In genomic region chr3:108348376-108348775, GRCm38 (mm10) we compare ENCODE assay signal across 24 mouse cellular contexts. TPM values are rescaled to one million over a fixed set of nuclear protein-coding genes. Genes with fewer than 3 reads are reported as not detected.
DNase-seq lines count a peak whose midpoint lies in the region; ATAC-seq and TF ChIP-seq lines count a peak whose summit lies in the region.
"Had no signal": no experiment of that assay in that cellular context is flagged by ENCODE, and none has a peak within 500 bp of the region (broad histone marks: within the 10 kb centered on the region; RNA-seq: fewer than 3 reads in every experiment).

No protein-coding gene starts in this region.

- TF ChIP-seq CTCF in layer of hippocampus, adult 2 months (conservative IDR thresholded peaks at IDR 0.05): no peak
- no peak for TF ChIP-seq CTCF in cerebellum, adult 2 months (IDR thresholded peaks at IDR 0.05; ENCODE audit: borderline replicate concordance, insufficient read depth, low read depth, low read length)

- WGBS in cerebellum, adult 2 months: 77% methylated on average over 9 of the region's 9 CpGs

- H3K27ac ChIP-seq in layer of hippocampus, adult 2 months: peak overlapping the region; percentile 76
- no peak overlapping the region for H3K27ac ChIP-seq in cerebellum, adult 2 months (ENCODE audit: insufficient read depth, low read length)
- H3K27ac ChIP-seq: embryonic facial prominence, embryonic 10.5 days; forebrain, embryonic 13.5 days; hindbrain, embryonic 15.5 days had no signal

- no peak overlapping the region for H3K4me3 ChIP-seq in layer of hippocampus, adult 2 months
- no peak overlapping the region for H3K4me3 ChIP-seq in cerebellum, adult 2 months (replicated peaks; ENCODE audit: insufficient read depth, low read depth, low read length)
- H3K4me3 ChIP-seq: embryonic facial prominence, embryonic 10.5 days; forebrain, embryonic 13.5 days; hindbrain, embryonic 15.5 days had no signal

- TF ChIP-seq POLR2A in cerebellum, adult 2 months (IDR thresholded peaks at IDR 0.05; ENCODE audit: borderline replicate concordance, insufficient read depth, low read length): no peak

- H3K4me1 ChIP-seq in cerebellum, adult 2 months (ENCODE audit: control insufficient read depth, insufficient read depth, low read length): no peaks in the 10 kb centered on the region
- H3K4me1 ChIP-seq: embryonic facial prominence, embryonic 10.5 days; forebrain, embryonic 13.5 days; hindbrain, embryonic 15.5 days had no signal

- DNase-seq in frontal cortex, postnatal 14 days (ENCODE audit: low spot score in 2 of 2): no peak
- DNase-seq in layer of hippocampus, adult 2 months (ENCODE audit: low spot score in 2 of 2): no peak
- no peak for DNase-seq in layer of hippocampus, postnatal 25 days (ENCODE audit: extremely low spot score in 1 of 2, low spot score in 1 of 2)
- peak; percentile 52 for DNase-seq in brain, adult 2 months (ENCODE audit: low read depth, low spot score)
- no peak for DNase-seq in cerebellum, adult 2 months
- no peak for DNase-seq in embryo, embryonic 9.5 days (ENCODE audit: extremely low spot score)
- DNase-seq: adrenal gland, adult 2 months; adrenal gland, postnatal 25 days; cerebellum, adult 8-10 months; cerebellum, postnatal 25 days; gastrocnemius, postnatal 10 days; heart, postnatal 36 days had no signal

- H3K27me3 ChIP-seq in cerebellum, adult 2 months (ENCODE audit: control insufficient read depth, insufficient read depth, low read length): no peaks in the 10 kb centered on the region
- H3K27me3 ChIP-seq: forebrain, embryonic 13.5 days; hindbrain, embryonic 15.5 days; Patski had no signal

- ATAC-seq in frontal cortex, adult (ENCODE audit: low TSS enrichment): 0 out of 2 replicates have a peak, but pooled peaks have one; percentile 38
- ATAC-seq in megakaryocyte progenitor cell, adult 5-6 weeks (replicated peaks; ENCODE audit: poor library complexity): 0 out of 2 replicates have a peak, but pooled peaks have one; percentile 29
- ATAC-seq: activated CD4-positive, CD25-positive, alpha-beta regulatory T cell, adult 4 months; forebrain, embryonic 13.5 days; intestine, embryonic 16.5 days; Patski had no signal

RNA-seq across cellular contexts. Expression of gene Mybphl, which starts 16.3 kb away (rescaled TPM):
- total RNA-seq in layer of hippocampus, adult 2 months (2021): 1 to 10 TPM in 1 of 2 experiments, under 1 TPM in 1; 0.83 to 1.5 TPM
- 1 to 10 TPM in 1 of 2 experiments, under 1 TPM in 1; 0.49 to 1.1 TPM for total RNA-seq in layer of hippocampus, postnatal 25 days (2021)
- total RNA-seq in megakaryocyte progenitor cell, adult 5-6 weeks (2015): not detected in 2 replicates
- total RNA-seq in megakaryocyte progenitor cell, adult 5-6 weeks (2017): not detected in 2 replicates
- polyA plus RNA-seq in cerebellum, adult 2 months (2012; rRNA removed): 0.16 TPM in 1 of 2 replicates, not detected in the other
- total RNA-seq: adrenal gland, adult 2 months; adrenal gland, postnatal 25 days; gastrocnemius, postnatal 10 days; gastrocnemius, postnatal 4 days had no signal
- polyA plus RNA-seq: activated CD4-positive, CD25-positive, alpha-beta regulatory T cell, adult 4 months; adrenal gland, adult 2 months; C2C12; embryonic facial prominence, embryonic 14.5 days; forebrain, embryonic 13.5 days; hindbrain, embryonic 11.5 days; intestine, embryonic 16.5 days; Patski had no signal

RNA-seq across cellular contexts. Expression of gene Psrc1, which starts 35.3 kb away (rescaled TPM):
- 10 to 100 TPM; 17.5 to 22.2 TPM for total RNA-seq in layer of hippocampus, adult 2 months (2021)
- total RNA-seq in layer of hippocampus, postnatal 25 days (2021): 10 to 100 TPM; 15.5 to 17.3 TPM
- total RNA-seq in megakaryocyte progenitor cell, adult 5-6 weeks (2015): 7.7 and 10.3 TPM in 2 replicates
- total RNA-seq in megakaryocyte progenitor cell, adult 5-6 weeks (2017): 10.2 and 14.1 TPM in 2 replicates
- polyA plus RNA-seq in cerebellum, adult 2 months (2012; rRNA removed): 0.21 and 0.28 TPM in 2 replicates
